Mouse (Mus musculus) testis, postnatal 10 days (tissue): ENCODE data around the gene Ntrk3.

ENCODE experiments used
- DNase-seq: peaks from one replicate; pipeline ENCODE4 v3.0.0; 2021; ENCODE audit warnings: low spot score

Ntrk3 gene

GRCm38 (mm10) chr7:78623686-78624085, 114.1 kb downstream of the Ntrk3 start:
- DNase-seq, result no peak

- no peak for DNase-seq
Measured at GRCm38 (mm10) chr7:78621115-78621514, 116.7 kb downstream of the Ntrk3 start.

DNA sequence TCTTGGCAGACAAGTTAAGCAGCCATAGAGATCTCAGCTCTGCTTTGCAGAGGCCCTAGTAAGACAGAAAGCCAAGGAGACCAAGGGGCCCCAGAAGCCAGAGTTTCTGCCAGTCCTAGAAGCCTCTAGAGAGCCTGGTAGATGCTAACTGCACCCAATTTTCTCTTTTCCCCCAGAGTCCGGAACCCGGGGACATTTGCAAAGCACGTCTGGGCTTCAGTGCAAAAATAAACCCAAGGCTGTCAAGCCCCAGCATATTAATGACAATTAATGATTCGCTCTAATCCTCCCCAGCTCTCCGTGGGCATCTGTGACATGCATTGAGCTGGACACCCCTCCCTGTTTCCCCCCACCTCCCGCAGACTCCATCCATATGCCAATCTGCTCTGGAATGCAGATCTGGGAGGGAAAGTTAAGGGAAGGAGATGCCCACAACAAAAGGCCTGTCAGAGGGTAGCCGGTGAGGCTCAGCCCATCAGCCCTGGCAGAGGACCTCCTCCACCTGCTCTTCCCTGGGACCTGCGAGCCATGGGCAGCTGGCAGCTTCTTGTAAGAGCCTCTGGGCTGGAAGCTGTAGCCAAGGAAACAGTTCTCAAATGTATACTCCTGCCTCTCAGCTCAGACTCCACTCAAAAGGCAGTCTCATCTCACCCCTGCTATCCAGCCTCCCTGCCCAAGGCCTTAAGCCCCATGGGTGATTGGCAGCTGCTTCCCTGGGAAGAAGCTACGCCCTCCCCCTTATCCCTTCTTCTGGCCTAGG, 117.8 kb downstream of the Ntrk3 start:
- no peak for DNase-seq

- no peak for DNase-seq
Measured at GRCm38 (mm10) chr7:78605538-78606130, 132.2 kb downstream of the Ntrk3 start.

- DNase-seq, result no peak
Measured at GRCm38 (mm10) chr7:78603922-78604321, 133.9 kb downstream of the Ntrk3 start.

GRCm38 (mm10) chr7:78601851-78602250, 136.0 kb downstream of the Ntrk3 start:
- DNase-seq, result no peak

DNA sequence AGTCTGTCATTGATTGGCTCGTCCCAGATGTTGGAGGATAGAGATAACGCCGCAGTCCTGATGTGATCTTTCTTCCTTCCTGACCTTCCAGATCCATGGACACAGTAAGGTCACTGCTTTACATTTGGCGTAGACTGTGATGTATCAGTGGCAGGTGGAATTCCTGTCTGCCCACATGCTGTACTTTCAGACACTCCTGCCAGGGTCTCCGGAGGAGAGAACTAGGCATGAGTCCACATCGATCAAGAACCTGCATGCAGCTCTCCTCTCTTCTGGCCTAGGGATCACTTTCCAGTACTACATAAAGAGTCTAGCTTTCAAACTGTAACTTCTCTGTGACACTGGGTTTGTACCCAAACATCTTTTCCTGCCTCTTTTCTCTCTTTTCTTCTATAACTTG, 136.9 kb downstream of the Ntrk3 start:
- DNase-seq, result no peak

DNA sequence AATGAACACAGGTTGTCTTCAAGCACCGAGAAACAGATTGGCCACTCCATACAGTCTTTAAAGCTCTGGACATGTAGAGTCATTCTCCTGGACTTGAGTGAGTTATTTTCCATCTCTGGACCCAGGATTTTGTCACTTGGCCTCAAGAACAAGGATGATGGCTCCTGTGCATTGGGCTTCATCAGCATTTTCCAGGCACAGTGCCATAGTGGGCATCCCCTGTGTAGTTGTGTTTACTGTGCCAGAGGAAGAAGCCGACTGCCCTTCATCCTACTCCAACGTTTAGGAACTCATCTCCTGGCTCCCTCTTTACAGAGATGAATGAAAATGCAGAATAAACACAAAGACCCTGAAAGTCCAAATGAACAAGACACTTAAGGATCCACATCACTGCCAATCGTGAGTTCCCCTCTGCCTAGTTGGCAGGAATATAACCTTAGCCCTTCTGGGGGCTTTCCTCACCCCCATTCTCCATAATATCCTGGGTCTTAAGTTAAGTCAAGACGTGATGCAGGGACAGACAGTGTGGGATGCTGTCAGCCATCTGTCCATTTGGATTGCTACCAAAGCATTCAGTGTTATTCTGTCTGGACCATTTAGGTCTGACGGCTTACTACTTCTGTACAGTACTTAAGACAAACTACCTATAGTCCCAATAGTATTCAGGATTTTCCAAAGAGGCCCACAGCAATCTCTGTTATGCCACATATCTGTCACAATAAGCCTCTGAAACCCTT, 137.7 kb downstream of the Ntrk3 start:
- DNase-seq, result no peak

DNA sequence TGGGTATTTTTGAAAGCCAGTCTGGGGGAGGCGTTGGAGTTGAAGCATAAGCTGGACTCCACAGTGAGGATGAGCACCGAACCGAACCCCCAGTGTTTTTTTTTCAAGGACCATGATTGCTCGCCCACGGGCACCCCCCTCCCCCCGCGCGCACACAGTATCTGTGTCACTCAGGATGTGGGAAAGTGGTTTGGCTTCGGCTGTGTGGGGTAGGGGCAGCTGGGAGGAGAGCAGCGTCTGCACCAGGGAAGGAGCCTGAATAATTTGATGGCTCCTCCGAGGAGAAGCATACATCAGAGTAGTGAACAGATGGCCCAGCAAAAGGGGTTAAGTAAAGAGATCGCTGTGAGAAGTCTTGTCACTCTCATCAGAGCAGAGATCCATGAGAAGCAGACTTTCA, 139.7 kb downstream of the Ntrk3 start:
- DNase-seq, result no peak

GRCm38 (mm10) chr7:78597251-78598129, 140.3 kb downstream of the Ntrk3 start:
- DNase-seq, result no peak

DNA sequence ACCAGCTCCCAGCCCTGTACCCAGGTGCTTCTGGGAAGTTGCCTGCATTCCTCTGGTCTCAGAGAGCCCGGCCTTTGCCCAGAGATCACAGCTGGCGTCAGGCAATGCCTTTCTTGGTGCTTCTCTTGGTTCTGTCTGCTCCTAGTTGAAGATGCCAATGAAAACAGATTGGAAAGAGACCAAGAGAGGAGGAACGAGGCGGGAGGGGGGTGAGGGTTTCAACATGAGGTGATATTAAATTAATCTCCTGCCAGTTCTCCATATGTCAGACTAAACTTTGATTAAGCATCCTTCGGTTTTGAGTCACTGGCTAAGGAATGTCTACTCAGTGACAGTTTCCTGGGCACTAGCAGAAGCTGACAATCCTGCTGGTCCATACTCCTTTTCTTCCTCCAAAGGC, 141.3 kb downstream of the Ntrk3 start:
- no peak for DNase-seq

- DNase-seq, result peak; percentile 70
Measured at GRCm38 (mm10) chr7:78595895-78596294, 141.9 kb downstream of the Ntrk3 start.

DNA sequence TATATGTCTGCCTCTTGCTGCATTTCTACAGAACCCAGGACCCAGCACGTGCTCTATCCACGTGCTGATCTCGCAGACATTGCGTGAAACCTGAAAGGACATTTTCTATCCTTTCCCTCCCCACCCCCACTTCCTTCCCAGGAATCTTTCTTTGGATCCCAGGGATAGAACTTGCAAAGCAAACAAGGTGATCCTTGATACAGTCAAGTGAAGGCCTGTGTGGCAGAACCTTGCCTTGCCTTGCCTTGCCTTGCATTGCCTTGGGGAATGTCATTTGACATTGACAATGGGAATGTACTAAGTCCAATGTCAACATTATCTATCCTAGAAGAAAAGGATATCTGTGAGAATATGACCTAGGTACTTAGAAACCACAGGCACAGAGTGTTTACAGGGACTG, 144.9 kb downstream of the Ntrk3 start:
- no peak for DNase-seq

DNA sequence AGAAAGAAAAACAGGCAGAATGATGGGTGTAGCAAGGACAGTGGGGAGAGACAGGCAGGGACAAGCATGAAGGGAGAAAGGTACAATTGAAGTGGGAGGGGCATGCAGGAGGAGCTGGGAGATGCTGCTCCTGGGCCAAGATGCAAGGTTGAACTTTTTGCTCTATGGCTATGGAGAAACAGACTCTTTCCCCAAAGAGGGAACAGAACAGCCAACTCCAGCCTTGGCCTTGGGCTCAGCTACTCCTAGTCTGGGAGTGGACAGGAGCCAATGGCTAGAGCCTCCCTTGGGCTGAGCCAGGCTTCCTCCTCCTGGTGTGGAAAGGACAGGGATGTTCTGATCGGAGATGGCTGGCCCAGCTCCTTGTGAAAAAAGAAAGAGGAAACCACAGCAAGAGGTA, 145.6 kb downstream of the Ntrk3 start:
- DNase-seq, result no peak

DNA sequence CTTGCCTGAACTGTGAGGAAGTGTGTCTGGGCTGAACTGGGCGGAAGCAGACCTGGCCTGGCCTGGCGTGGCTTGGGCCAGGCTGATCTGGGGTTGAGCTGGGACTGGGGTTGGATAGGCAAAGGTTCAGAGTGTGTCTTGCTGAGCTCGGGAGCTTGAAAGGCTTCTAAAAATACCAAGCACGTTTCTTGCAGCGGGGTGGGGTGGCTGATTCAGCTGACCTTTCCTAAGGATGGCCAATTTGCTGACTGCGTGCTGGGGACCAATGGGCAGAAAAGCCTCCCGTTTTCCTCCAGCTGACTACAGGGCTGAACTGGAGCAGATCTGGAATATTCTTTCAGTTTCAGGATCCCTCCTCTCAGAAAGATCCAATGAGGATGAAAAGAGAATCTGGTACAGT, 148.0 kb downstream of the Ntrk3 start:
- DNase-seq, result no peak

- no peak for DNase-seq
Measured at GRCm38 (mm10) chr7:78586800-78587199, 151.0 kb downstream of the Ntrk3 start.

- no peak for DNase-seq
Measured at GRCm38 (mm10) chr7:78585960-78586359, 151.9 kb downstream of the Ntrk3 start.

GRCm38 (mm10) chr7:78584936-78585335, 152.9 kb downstream of the Ntrk3 start:
- DNase-seq, result no peak

DNA sequence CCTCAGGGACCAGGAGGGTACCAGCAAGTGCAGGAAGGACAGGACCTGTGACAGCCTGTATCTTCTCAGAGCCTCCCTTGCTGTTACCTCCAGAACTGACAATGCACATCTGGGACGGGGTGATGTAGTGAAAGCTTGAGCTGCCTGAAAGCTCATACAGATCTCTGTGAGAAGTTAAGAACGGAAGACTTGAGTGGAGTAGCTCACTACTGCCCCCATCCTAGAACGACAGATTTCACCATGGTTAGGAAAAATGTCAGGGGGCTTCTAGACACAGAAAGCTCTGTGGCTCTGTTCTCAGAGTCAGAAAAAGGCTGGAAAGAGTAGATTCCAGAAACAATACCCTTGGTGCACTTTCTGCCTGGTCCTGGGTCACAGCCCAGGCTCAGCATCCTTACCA, 153.3 kb downstream of the Ntrk3 start:
- DNase-seq, result no peak

GRCm38 (mm10) chr7:78583678-78584077, 154.1 kb downstream of the Ntrk3 start:
- no peak for DNase-seq

DNA sequence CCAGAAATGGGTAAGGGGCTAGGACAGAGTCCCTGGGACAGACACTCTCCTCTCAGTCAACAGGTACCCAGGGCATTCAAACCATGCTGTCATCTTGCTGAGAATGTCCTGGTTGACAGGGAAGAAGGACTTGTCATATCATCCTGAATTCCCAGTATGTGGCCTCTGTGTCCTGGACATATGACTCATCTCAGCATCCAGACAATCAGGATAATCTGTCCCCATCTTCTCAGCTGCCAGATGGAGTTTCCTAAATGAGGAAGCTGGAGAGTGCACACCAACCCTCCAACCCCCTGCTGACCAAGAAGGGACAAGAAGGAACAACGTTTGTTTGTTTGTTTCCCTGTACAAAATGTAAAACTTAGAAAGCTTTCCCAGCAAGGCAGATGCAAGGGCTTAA, 156.5 kb downstream of the Ntrk3 start:
- DNase-seq, result no peak
